Mouse (Mus musculus) spleen, postnatal 10 days (tissue): Measurements from ENCODE around the gene Gpa33.

Source experiments
- DNase-seq, 2 experiments: peaks; one replicate each; pipeline ENCODE4 v3.0.0; 2021 to 2022; ENCODE audit warnings: low spot score in 2 of 2

The Gpa33 gene

GRCm38 (mm10) chr1:166164580-166164979 is 34.5 kb downstream of the Gpa33 start:
- DNase-seq = no peak

GRCm38 (mm10) chr1:166165159-166165558 is 35.1 kb downstream of the Gpa33 start:
- DNase-seq = no peak

GRCm38 (mm10) chr1:166167405-166167804 is 37.4 kb downstream of the Gpa33 start:
- DNase-seq = no peak

- DNase-seq = no peak
Observed at GRCm38 (mm10) chr1:166168017-166168416, 38.0 kb downstream of the Gpa33 start.

GRCm38 (mm10) chr1:166169713-166170112 is 39.7 kb downstream of the Gpa33 start:
- no peak for DNase-seq

GRCm38 (mm10) chr1:166170852-166171251 is 40.8 kb downstream of the Gpa33 start:
- DNase-seq = no peak

- no peak for DNase-seq
Observed at GRCm38 (mm10) chr1:166172992-166173391, 43.0 kb downstream of the Gpa33 start.

GRCm38 (mm10) chr1:166173621-166174020 is 43.6 kb downstream of the Gpa33 start:
- no peak for DNase-seq

GRCm38 (mm10) chr1:166181510-166181909 is 51.5 kb downstream of the Gpa33 start:
- no peak for DNase-seq

- no peak for DNase-seq
Observed at GRCm38 (mm10) chr1:166182952-166183627, 53.1 kb downstream of the Gpa33 start.

GRCm38 (mm10) chr1:166184391-166185229 is 54.6 kb downstream of the Gpa33 start:
- DNase-seq = no peak

GRCm38 (mm10) chr1:166185357-166185756 is 55.3 kb downstream of the Gpa33 start:
- DNase-seq = no peak

GRCm38 (mm10) chr1:166189821-166190220 is 59.8 kb downstream of the Gpa33 start:
- DNase-seq = no peak

GRCm38 (mm10) chr1:166204171-166204570 is 74.1 kb downstream of the Gpa33 start:
- no peak for DNase-seq

GRCm38 (mm10) chr1:166205159-166205558 is 75.1 kb downstream of the Gpa33 start:
- DNase-seq = no peak

GRCm38 (mm10) chr1:166209371-166209770 is 79.3 kb downstream of the Gpa33 start:
- no peak for DNase-seq

GRCm38 (mm10) chr1:166214181-166214580 is 84.1 kb downstream of the Gpa33 start:
- DNase-seq = no peak
